Mouse (Mus musculus): ENCODE data around the gene Psmb8. TPM values are rescaled to one million over a fixed set of nuclear protein-coding genes. Genes with fewer than 3 reads are reported as not detected.
A peak's percentile ranks its signal among the peaks of the same experiment; 100 is the strongest.
"Not testable (repeated sequence)": the region's sequence is repeated elsewhere in the genome, so short reads cannot be mapped to it uniquely, and the experiment has no call there.

Psmb8 gene
- total RNA-seq, 4 experiments from 2014 or later, result 4.0 to 12.1 (median 7.1) TPM

DNA sequence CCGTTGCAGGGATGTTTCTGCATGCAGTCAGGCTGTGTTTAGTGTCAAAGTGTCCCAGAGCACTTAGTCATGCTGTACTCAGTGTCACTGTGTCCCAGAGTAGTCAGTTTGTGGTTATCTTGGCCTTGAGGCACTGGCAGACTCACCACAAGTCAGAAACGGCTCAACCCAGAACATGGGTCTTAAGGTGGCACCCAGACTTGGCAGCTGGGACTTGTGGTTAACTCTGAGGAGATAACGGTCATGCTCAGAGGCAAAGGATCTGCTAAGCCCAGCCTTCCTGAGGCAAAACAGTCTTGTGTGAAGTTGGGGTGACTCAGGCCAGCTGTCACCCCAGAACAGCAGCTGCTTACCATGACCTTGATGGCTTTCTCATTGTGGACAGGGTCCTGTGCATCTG lies 13.1 kb downstream of the Psmb8 start:
- DNase-seq (ENCODE audit: low spot score in 2 of 2), result no peak

DNA sequence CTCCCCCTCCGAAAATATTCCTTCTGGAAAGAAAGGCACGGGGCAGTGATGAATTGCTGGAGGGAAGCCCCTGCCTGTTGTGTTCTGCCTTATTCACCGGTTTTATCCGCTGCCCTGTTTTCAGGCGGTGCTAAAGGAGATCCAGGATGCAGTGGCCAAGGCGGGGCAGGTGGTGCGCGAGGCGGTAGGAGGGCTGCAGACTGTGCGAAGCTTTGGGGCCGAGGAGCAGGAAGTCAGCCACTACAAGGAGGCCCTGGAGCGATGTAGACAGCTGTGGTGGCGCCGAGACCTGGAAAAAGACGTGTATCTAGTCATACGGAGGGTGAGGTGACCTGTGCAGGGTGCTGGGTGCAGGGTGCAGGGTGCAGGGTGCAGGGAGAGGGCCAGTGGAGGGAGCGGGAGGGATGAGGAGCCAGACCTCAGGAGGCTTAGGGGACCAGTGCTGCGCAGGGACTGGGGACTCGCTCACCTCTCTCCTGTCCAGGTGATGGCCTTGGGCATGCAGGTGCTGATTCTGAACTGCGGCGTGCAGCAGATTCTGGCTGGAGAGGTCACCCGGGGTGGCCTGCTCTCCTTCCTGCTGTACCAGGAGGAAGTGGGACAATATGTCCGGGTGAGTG lies 14.3 kb downstream of the Psmb8 start:
- DNase-seq (ENCODE audit: low spot score in 2 of 2), result peak in 1 of 2 experiments; percentile 2

DNA sequence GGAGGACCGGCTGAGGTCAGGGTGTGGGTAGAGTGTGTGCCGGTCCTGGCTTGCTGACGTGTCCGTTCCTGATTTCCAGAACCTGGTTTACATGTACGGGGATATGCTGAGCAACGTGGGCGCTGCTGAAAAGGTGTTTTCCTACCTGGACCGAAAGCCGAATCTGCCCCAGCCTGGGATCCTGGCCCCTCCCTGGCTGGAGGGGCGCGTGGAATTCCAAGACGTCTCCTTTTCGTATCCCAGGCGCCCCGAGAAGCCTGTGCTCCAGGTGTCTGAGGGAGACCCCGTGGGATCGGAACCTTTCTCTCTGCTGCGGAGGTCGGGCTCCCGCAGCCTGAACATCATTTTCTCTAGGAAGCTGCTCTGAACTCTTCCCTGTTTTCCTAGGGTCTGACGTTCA lies 16.4 kb downstream of the Psmb8 start:
- peak in 1 of 2 experiments; percentile 4 for DNase-seq (ENCODE audit: low spot score in 2 of 2)

DNA sequence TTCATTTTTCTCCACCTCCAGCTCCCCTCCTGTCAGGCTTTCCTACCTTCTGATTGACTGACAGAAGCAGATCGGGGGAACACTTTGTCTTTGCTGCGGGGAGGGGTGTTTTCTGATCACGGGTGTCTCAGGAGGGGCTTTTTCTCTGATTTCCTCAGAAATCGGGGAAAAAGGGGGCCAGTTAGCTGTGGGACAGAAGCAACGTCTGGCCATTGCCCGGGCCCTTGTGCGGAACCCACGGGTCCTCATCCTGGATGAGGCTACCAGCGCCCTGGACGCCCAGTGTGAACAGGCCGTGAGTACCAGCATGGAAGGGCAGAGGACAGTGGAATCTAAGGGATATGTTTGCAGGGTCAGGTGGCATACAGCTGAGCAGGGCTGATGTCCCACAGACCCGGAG lies 17.7 kb downstream of the Psmb8 start:
- DNase-seq (ENCODE audit: low spot score in 2 of 2), result no peak

DNA sequence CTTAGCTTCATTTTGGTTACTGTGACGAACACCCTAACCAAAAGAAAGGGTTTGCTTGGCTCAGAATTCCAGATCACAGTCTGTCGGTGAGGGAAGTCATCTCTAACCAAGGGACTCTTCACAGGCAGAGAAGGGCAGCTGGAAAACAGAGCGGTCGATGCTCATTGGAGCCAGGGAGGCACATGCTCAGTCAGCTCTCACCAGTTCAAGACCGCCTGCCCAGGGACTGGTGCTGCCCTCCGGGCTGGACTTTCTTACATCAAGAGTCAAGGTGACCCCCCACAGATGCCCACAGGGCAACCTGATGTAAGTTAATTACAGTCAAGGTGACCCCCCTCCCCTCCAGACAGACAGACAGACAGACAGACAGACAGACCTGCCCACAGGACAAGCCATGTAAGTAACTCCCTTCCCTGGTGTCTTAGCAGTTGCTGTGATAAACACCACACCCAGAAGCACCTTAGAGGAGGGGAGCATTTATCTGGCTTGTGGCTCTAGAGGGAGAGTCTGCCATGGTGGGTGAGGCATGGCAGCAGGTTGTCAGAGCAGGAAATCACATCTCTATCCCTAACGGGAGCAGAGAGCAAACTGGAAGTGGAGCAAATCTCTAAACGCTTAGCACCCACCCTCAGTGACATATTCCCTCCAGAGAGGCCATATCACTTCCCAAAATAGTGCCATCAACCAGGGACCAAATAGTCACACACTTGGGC lies 19.9 kb downstream of the Psmb8 start:
- DNase-seq (ENCODE audit: low spot score in 2 of 2), result no peak

DNA sequence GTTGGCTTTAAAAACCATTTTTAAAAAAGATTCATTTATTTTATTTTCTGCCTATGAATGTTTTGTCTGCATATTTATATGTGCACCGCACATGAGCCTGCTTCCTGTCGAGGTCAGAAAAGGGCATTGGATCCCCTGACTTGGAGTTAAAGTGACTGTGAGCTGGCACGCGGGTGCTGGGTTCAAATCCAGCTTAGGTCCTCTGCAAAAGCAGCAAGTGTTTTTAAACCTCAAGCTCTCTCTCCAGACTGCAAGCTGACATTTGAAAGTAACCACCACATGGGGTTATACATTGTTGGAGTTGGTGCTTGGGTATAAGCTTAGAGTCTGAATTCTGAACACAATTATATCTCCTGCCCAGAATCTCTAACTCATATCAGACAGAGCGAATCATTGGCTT lies 20.5 kb downstream of the Psmb8 start:
- DNase-seq (ENCODE audit: low spot score in 2 of 2), result no peak

DNA sequence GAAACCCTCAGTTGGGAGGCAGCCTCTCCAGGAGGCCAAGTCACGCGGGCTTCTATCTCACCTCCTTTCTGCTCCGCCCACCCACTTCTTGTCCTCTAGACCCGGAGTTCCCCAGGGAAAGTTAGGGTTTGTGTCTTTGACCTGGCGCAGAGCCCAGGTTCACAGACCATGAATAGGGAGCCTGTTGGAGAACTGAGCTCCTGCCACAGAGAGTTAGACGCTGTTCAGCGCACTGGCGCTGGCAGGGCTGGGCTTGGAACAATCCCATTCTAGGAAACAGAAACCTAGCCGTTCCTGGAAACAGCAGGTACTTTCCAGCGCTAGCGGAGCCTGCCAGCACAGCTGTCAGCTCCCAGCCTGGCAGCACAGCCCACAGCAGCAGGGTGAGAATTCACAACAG lies 21.2 kb downstream of the Psmb8 start:
- peak in 1 of 2 experiments; percentile 31 for DNase-seq (ENCODE audit: low spot score in 2 of 2)

DNA sequence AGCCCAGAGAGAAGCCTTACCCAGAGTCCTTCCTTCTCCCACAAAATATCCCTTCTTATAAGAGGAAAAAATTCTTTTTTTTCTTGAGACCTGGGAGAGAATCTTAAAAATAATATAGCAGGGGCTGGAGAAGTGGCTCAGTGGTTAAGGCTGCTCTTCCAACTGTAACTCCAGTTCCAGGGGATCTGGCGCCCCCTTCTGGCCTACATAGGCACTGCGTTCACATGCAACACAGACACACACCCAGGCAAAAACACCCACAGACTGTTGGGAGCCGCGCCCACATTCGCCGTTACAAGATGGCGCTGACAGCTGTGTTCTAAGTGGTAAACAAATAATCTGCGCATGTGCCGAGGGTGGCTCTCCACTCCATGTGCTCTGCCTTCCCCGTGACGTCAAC lies 21.6 kb downstream of the Psmb8 start:
- DNase-seq (ENCODE audit: low spot score in 2 of 2), result not testable (repeated sequence)

DNA sequence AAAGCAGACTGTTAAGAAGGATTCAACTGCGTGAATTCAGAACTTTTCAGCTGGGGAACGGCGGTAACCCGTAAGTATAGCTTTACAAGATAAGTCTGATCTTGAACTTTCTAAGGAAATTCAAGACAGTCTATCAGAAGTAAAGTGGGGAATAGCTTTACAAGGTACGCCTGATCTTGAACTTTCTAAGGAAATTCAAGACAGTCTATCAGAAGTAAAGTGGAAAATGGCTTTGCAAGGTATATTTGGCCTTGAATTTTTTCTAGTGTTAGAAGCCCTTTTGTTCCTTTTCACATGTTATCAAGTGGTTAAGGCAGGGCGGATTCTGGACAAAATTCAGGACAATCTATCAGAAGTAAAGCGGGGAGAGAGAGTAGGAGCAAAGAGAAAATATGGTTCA lies 22.3 kb downstream of the Psmb8 start:
- DNase-seq (ENCODE audit: low spot score in 2 of 2), result not testable (repeated sequence)

DNA sequence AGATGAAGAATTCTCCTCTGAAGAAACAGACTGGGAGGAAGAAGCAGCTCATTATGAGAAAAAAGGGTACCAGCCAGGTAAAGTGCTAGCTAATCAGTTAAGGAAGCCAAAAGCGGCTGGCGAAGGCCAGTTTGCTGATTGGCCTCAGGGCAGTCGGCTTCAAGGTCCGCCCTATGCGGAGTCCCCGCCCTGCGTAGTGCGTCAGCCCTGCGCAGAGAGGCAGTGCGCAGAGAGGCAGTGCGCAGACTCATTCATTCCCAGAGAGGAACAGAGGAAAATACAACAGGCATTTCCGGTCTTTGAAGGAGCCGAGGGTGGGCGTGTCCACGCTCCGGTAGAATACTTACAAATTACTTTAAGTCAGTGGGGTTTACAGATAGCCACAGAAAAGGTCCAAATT lies 22.9 kb downstream of the Psmb8 start:
- DNase-seq (ENCODE audit: low spot score in 2 of 2), result not testable (repeated sequence)

DNA sequence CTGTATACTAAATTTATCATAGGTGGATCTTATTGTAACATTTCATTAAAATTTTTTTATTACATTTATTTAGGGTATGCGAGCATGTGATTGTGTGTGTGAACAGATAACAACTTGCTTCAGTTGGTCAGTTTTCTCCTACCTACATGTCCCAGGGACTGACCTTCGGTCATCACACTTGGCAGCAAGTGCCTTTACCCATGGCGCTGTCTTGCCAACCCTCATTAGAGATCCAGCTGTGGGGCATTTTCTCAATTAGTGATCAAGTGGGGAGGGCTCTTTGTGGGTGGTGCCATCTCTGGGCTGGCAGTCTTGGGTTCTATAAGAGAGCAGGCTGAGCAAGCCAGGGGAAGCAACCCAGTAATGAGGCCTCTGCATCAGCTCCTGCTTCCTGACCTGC lies 27.3 kb downstream of the Psmb8 start:
- no peak for DNase-seq (ENCODE audit: low spot score in 2 of 2)

DNA sequence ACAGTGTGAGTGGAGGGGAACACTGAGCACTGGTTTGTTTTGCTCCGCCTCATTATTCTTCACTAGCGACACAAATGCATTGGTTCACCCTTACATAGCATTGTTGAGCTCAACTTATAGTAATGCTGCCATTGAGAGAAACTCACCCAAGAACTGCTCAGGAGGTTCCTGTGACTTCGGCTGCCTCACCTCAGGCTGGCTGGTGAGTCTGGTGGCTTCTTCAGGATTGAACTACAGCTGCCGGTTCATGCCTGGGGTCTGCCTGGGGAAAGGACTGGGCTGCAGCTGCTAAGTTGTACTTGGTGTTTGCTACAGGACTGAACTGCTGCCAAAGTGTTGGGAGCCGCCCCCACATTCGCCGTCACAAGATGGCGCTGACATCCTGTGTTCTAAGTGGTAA lies 27.9 kb downstream of the Psmb8 start:
- DNase-seq (ENCODE audit: low spot score in 2 of 2), result no peak

DNA sequence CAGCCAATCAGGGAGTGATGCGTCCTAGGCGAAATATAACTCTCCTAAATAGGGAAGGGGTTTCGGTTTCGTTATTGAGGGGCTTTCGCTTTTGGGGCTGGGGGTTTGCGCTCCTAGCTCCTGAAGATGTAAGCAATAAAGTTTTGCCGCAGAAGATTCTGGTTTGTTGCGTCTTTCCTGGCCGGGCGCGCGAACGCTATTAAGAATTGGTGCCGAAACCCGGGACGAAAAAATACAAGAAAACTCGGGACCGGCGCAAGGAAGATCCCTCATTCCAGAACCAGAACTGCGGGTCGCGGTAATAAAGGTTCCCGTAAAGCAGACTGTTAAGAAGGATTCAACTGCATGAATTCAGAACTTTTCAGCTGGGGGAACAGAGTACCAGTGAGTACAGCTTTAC lies 28.4 kb downstream of the Psmb8 start:
- not testable (repeated sequence) for DNase-seq (ENCODE audit: low spot score in 2 of 2)

DNA sequence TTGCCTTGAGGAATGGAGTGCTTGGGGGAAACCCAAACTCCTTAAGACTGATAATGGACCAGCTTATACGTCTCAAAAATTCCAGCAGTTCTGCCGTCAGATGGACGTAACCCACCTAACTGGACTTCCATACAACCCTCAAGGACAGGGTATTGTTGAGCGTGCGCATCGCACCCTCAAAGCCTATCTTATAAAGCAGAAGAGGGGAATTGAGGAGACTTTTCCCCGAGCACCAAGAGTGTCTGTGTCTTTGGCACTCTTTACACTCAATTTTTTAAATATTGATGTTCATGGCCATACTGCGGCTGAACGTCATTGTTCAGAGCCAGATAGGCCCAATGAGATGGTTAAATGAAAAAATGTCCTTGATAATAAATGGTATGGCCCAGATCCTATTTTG lies 33.5 kb downstream of the Psmb8 start:
- not testable (repeated sequence) for DNase-seq (ENCODE audit: low spot score in 2 of 2)

DNA sequence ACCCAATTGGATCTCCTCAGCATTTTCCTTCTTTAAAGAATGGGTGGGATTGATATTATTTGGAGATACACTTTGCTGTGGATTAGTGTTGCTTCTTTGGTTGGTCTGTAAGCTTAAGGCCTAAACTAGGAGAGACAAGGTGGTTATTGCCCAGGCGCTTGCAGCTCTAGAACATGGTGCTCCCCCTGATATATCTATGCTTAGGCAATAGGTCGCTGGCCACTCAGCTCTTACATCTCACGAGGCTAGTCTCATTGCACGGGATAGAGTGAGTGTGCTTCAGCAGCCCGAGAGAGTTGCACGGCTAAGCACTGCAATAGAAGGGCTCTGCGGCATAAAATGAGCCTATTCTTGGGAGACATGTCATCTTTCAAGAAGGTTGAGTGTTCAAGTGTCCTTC lies 34.5 kb downstream of the Psmb8 start:
- not testable (repeated sequence) for DNase-seq (ENCODE audit: low spot score in 2 of 2)

DNA sequence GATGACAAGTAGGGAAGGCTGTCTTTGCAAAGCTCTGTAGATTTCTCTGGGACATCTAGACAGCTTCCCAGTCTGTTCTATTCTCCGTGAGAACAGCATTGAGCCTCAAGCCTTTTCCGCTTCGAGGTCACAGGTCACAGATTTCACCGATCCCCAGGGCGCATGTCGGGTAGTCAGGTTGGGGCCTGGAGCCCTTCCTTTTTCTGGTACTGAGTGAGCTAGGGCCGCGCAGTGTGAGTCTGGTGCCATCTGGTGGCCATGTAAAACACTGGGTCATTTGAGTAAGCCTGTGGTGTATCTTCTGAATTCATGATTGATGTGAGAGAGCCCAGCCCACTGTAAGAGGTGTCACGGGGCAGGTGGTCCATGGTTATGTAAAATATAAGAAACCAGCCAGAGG lies 37.4 kb downstream of the Psmb8 start:
- DNase-seq (ENCODE audit: low spot score in 2 of 2), result peak; percentile 23 to 44

DNA sequence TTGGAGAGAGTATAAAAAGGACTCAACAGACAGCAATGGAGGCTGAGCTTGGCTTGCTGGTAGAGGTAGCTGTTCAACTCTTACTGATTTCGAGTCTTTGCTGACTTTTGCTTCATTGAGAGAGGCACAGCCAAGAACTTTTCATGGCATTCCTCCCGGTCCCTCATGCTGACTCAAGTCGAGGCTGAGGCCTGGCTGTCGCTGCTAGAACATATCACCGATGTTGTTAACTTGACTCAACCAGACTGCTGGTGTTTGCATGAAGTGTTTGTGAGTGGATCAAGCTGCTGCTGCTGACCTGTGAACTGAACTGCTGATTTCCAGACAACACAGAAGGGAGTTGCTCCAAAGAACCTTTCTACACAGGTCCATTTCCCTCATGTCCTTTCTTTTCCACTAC lies 39.2 kb downstream of the Psmb8 start:
- DNase-seq (ENCODE audit: low spot score in 2 of 2), result no peak

DNA sequence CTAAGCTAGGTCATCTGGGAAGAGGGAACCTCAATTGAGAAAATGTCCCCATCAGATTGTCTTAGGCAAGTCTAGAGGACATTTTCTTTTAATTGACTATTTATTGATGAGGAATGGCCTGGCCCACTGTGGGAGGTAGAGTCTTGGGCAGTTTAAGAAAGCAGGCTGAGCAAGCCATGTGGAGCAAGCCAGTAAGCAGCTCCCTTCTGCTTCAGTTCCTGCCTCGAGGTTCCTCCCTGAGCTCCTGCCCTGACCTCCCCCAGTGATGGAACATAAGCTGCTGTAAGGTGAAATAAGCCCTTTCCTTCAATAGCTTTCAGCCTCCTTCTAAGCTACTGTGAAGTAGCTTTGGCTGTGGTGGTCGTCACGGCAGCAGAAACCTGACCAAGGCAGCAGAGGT lies 40.2 kb downstream of the Psmb8 start:
- DNase-seq (ENCODE audit: low spot score in 2 of 2), result no peak

DNA sequence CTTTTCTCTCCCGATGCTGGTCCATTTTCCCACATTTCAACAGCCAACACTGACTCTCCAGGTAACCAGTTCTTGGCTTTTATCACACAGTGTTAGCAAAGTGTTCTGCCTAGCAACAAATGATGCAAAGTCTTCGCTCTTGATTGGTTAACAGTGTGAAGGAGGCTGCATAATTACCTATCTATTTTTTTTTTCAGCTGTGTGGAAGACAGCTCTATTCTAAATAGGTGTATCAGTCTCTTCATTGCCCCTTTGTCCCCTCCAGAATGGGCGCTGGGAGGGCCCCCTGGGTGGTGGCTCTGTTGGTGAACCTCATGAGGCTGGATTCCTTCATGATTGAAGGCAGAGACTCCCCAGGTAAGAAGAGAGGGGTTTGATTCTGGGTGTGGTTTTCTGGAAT lies 41.2 kb downstream of the Psmb8 start, which contains the start of gene H2-Ob:
Gene H2-Ob (plus strand): TSS at position 198 of the 400 bp plus-strand sequence.
- no peak for DNase-seq (ENCODE audit: low spot score in 2 of 2)

DNA sequence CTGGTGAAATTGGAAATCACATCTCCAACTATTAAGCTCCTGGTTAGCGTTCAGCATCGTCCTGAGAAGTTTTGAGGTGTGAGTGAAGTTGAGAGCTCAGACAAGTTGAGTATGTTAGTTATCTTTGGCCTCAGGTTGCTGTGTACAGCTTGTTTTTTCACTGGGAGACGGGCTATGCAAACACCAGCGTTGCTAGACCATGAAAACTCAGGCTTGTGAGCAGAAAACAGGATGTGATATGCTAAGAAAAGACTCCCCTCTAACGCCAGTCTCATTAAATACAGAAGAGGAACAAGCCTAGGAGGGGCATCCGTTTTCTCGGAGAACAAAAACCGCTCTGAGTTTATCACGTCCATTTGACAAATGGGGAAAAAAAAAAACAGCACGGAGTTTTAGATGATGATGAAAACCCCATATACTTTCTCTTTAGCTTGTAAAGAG lies 42.1 kb downstream of the Psmb8 start:
- DNase-seq (ENCODE audit: low spot score in 2 of 2), result no peak

DNA sequence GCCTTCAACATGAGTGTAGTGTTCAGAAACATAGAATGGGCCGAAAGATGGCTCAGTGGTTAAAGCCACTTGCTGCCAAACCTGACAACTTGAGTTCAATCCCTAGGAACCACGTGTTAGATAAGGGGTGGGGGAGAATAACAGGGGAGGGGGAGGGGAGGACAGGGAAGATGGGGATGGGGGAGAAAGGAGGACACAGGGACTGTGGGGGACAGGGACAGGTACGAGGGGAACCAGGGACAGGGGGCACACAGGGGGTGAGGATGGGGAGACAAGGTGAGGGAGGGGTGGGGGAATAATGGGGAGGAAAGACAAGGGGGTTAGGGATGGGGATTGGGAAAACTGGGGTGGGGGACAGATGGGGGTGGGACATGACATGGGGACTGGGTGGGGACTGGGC lies 42.8 kb downstream of the Psmb8 start:
- no peak for DNase-seq (ENCODE audit: low spot score in 2 of 2)

DNA sequence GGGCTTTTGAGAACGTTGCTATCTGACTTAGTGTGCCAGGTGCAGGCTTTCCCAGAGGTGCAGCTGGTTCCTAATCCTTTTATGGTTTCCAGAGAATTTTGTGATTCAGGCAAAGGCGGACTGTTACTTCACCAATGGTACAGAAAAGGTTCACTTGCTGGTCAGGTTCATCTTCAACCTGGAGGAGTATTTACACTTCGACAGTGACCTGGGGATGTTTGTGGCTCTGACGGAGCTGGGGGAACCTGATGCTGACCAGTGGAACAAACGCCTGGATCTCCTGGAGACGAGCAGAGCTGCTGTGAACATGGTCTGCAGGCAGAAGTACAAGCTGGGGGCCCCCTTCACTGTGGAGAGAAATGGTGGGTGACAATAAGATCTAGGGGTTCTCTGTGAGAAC lies 43.4 kb downstream of the Psmb8 start:
- DNase-seq (ENCODE audit: low spot score in 2 of 2), result no peak

DNA sequence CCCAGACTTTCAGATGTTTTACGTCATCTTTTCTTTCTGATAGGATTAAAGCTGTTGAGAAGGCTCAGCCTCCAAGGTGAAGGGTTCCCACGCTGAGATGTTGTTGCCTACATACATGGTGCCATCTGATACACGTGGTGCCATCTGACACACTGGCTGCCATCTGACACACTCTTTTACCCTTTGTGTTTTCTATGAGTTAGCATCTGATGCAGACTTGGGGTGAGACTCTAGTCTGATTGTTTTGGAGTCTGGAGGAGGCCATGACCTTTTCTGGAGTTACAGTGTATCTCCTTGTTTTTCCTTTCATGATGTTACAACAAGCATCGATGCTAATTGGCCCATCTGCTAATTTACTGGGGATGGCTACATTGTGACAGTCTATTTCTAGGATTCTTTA lies 47.1 kb downstream of the Psmb8 start:
- DNase-seq (ENCODE audit: low spot score in 2 of 2), result no peak
